Mouse (Mus musculus): Measurements from ENCODE around the gene Rabl6. TPM values are rescaled to one million over a fixed set of nuclear protein-coding genes. Genes with fewer than 3 reads are reported as not detected.
"Not testable (repeated sequence)": the region's sequence is repeated elsewhere in the genome, so short reads cannot be mapped to it uniquely, and the experiment has no call there.

The Rabl6 gene
- polyA plus RNA-seq, 1 experiment, result 43.6 TPM

- Histone ChIP-seq H3K27me3 (ENCODE audit: control insufficient read depth, insufficient read depth, low read length) (no peaks in the 10 kb centered on the region), H3K4me3 (ENCODE audit: extremely low read depth, insufficient read depth, insufficient read length) (peak overlapping the region; percentile 78), H3K36me3 (ENCODE audit: control insufficient read depth, insufficient read depth, low read length) (peaks cover 23% of the 10 kb centered on the region), H3K27ac (ENCODE audit: insufficient read depth, low read length) (peak overlapping the region; percentile 56), H3K4me1 (ENCODE audit: control insufficient read depth, insufficient read depth, insufficient read length) (peaks cover 8% of the 10 kb centered on the region; the same call in 1 of the 2 replicates)
- DNase-seq (ENCODE audit: low read depth in 1 of 2, low spot score in 2 of 2), result no peak
- 1% methylated on average over 23 of the region's 24 CpGs for WGBS
- no peak for TF ChIP-seq CTCF (IDR thresholded peaks at IDR 0.05; ENCODE audit: extremely low read depth, insufficient read depth, insufficient read length, insufficient replicate concordance)
- no peak for TF ChIP-seq POLR2A (IDR thresholded peaks at IDR 0.05; ENCODE audit: low read depth, low read length)
Measured at GRCm38 (mm10) chr2:25557964-25558360, 50.4 kb downstream of the Rabl6 start.

- peaks cover 8% of the 10 kb centered on the region; the same call in 1 of the 2 replicates for H3K4me1 ChIP-seq (ENCODE audit: control insufficient read depth, insufficient read depth, insufficient read length)
- no peaks in the 10 kb centered on the region for H3K27me3 ChIP-seq (ENCODE audit: control insufficient read depth, insufficient read depth, low read length)
- peak; percentile 66 for TF ChIP-seq POLR2A (IDR thresholded peaks at IDR 0.05; ENCODE audit: low read depth, low read length)
- no peak for TF ChIP-seq CTCF (IDR thresholded peaks at IDR 0.05; ENCODE audit: extremely low read depth, insufficient read depth, insufficient read length, insufficient replicate concordance)
- H3K4me3 ChIP-seq (ENCODE audit: extremely low read depth, insufficient read depth, insufficient read length), result peak within 1 kb of the TSS; percentile 78
- DNase-seq (ENCODE audit: low read depth in 1 of 2, low spot score in 2 of 2), result peak; percentile 73 to 92
- peaks cover 18% of the 10 kb centered on the region for H3K36me3 ChIP-seq (ENCODE audit: control insufficient read depth, insufficient read depth, low read length)
- peak within 1 kb of the TSS; percentile 75 for H3K27ac ChIP-seq (ENCODE audit: insufficient read depth, low read length)
- WGBS, result under 1% methylated on average over 61 of the region's 61 CpGs
Measured at GRCm38 (mm10) chr2:25557221-25557963, 50.9 kb downstream of the Rabl6 start, which contains the start of gene Edf1. Gene Edf1, plus strand, starts transcription at chr2:25557847.

- Histone ChIP-seq H3K4me1 (ENCODE audit: control insufficient read depth, insufficient read depth, insufficient read length) (peaks cover 8% of the 10 kb centered on the region; the same call in 1 of the 2 replicates), H3K36me3 (ENCODE audit: control insufficient read depth, insufficient read depth, low read length) (peaks cover 8% of the 10 kb centered on the region; the same call in 1 of the 2 replicates), H3K4me3 (ENCODE audit: extremely low read depth, insufficient read depth, insufficient read length) (no peak overlapping the region), H3K27me3 (ENCODE audit: control insufficient read depth, insufficient read depth, low read length) (no peaks in the 10 kb centered on the region), H3K27ac (ENCODE audit: insufficient read depth, low read length) (no peak overlapping the region)
- no peak for DNase-seq (ENCODE audit: low read depth in 1 of 2, low spot score in 2 of 2)
- no peak for TF ChIP-seq CTCF (IDR thresholded peaks at IDR 0.05; ENCODE audit: extremely low read depth, insufficient read depth, insufficient read length, insufficient replicate concordance)
- TF ChIP-seq POLR2A (IDR thresholded peaks at IDR 0.05; ENCODE audit: low read depth, low read length), result no peak
- WGBS, result 71% methylated on average over 1 of the region's 1 CpGs
Measured at GRCm38 (mm10) chr2:25556296-25556695, 52.0 kb downstream of the Rabl6 start.

- not testable (repeated sequence) for H3K36me3 ChIP-seq (ENCODE audit: control insufficient read depth, insufficient read depth, low read length); H3K4me3 ChIP-seq (ENCODE audit: extremely low read depth, insufficient read depth, insufficient read length); H3K27me3 ChIP-seq (ENCODE audit: control insufficient read depth, insufficient read depth, low read length); H3K4me1 ChIP-seq (ENCODE audit: control insufficient read depth, insufficient read depth, insufficient read length); DNase-seq (ENCODE audit: low read depth in 1 of 2, low spot score in 2 of 2); H3K27ac ChIP-seq (ENCODE audit: insufficient read depth, low read length)
- WGBS, result 63% methylated on average over 2 of the region's 2 CpGs
Measured at GRCm38 (mm10) chr2:25555479-25555878, 52.8 kb downstream of the Rabl6 start.

- WGBS, result 87% methylated on average over 4 of the region's 4 CpGs
- H3K27me3 ChIP-seq (ENCODE audit: control insufficient read depth, insufficient read depth, low read length); H3K36me3 ChIP-seq (ENCODE audit: control insufficient read depth, insufficient read depth, low read length); H3K4me3 ChIP-seq (ENCODE audit: extremely low read depth, insufficient read depth, insufficient read length); H3K27ac ChIP-seq (ENCODE audit: insufficient read depth, low read length); DNase-seq (ENCODE audit: low read depth in 1 of 2, low spot score in 2 of 2): not testable (repeated sequence)
- H3K4me1 ChIP-seq (ENCODE audit: control insufficient read depth, insufficient read depth, insufficient read length), result peaks cover 13% of the 10 kb centered on the region; the same call in 1 of the 2 replicates
Measured at GRCm38 (mm10) chr2:25553171-25553786, 55.0 kb downstream of the Rabl6 start.

- Histone ChIP-seq H3K4me1 (ENCODE audit: control insufficient read depth, insufficient read depth, insufficient read length) (peaks cover 12% of the 10 kb centered on the region; the same call in 1 of the 2 replicates), H3K4me3 (ENCODE audit: extremely low read depth, insufficient read depth, insufficient read length) (no peak overlapping the region), H3K27ac (ENCODE audit: insufficient read depth, low read length) (no peak overlapping the region), H3K27me3 (ENCODE audit: control insufficient read depth, insufficient read depth, low read length) (no peaks in the 10 kb centered on the region), H3K36me3 (ENCODE audit: control insufficient read depth, insufficient read depth, low read length) (no peaks in the 10 kb centered on the region)
- WGBS, result 41% methylated on average over 5 of the region's 5 CpGs
- TF ChIP-seq CTCF (IDR thresholded peaks at IDR 0.05; ENCODE audit: extremely low read depth, insufficient read depth, insufficient read length, insufficient replicate concordance) (peak; percentile 57; the same call in 1 of the 2 replicates), POLR2A (IDR thresholded peaks at IDR 0.05; ENCODE audit: low read depth, low read length) (no peak)
- peak in 1 of 2 experiments; percentile 63 for DNase-seq (ENCODE audit: low read depth in 1 of 2, low spot score in 2 of 2)
Measured at GRCm38 (mm10) chr2:25551186-25551585, 57.1 kb downstream of the Rabl6 start.

Data from spleen, adult 2 months (tissue).